Mouse (Mus musculus): ENCODE measurements around the gene Srarp. TPM values are rescaled to one million over a fixed set of nuclear protein-coding genes. Genes with fewer than 3 reads are reported as not detected.

The Srarp gene
- total RNA-seq, 1 experiment from 2014 or later = not detected

Other genes with a start within 250 kb of the Srarp start
- 0.81 and 3.5 TPM in 2 replicates for gene Rsg1, start 222.1 kb downstream of the Srarp start, total RNA-seq (2017)
- gene Arhgef19, start 196.6 kb downstream of the Srarp start, total RNA-seq (2017) = not detected in 2 replicates
- gene Epha2, start 134.9 kb downstream of the Srarp start, total RNA-seq (2017) = 1.0 TPM in 1 of 2 replicates, not detected in the other
- gene Fam131c, start 67.9 kb downstream of the Srarp start, total RNA-seq (2017) = not detected in 2 replicates
- gene Clcnka, start 37.4 kb downstream of the Srarp start, total RNA-seq (2017) = not detected in 2 replicates
- gene Clcnkb, start 20.1 kb downstream of the Srarp start, total RNA-seq (2017) = not detected in 2 replicates
- gene Hspb7, start 15.3 kb downstream of the Srarp start, total RNA-seq (2017) = 1.3 TPM in 1 of 2 replicates, not detected in the other
- gene Zbtb17, start 8.5 kb upstream of the Srarp start, total RNA-seq (2017) = 22.1 and 22.3 TPM in 2 replicates
- gene Spen, start 102.5 kb upstream of the Srarp start, total RNA-seq (2017) = 26.7 and 39.0 TPM in 2 replicates
- gene Fblim1, start 170.0 kb upstream of the Srarp start, total RNA-seq (2017) = 0.13 and 0.35 TPM in 2 replicates
- 0.60 and 0.63 TPM in 2 replicates for gene Tmem82, start 182.5 kb upstream of the Srarp start, total RNA-seq (2017)
- not detected in 2 replicates for gene Slc25a34, start 187.7 kb upstream of the Srarp start, total RNA-seq (2017)
- gene Plekhm2, start 228.8 kb upstream of the Srarp start, total RNA-seq (2017) = 9.9 and 16.5 TPM in 2 replicates
- gene Rsc1a1, start 249.5 kb upstream of the Srarp start, total RNA-seq (2017) = 4.7 and 15.7 TPM in 2 replicates

Measured in hematopoietic stem cell, adult 5-6 weeks (primary cell).